Mouse (Mus musculus): ENCODE measurements around the gene Itga1. TPM values are rescaled to one million over a fixed set of nuclear protein-coding genes. Genes with fewer than 3 reads are reported as not detected.
A peak's percentile ranks its signal among the peaks of the same experiment; 100 is the strongest.

The Itga1 gene
- 8.1 TPM in 2 replicates for polyA plus RNA-seq (2015; fragmentation: Nextera tagmentation; extraction: Ambion mirVana)

DNA sequence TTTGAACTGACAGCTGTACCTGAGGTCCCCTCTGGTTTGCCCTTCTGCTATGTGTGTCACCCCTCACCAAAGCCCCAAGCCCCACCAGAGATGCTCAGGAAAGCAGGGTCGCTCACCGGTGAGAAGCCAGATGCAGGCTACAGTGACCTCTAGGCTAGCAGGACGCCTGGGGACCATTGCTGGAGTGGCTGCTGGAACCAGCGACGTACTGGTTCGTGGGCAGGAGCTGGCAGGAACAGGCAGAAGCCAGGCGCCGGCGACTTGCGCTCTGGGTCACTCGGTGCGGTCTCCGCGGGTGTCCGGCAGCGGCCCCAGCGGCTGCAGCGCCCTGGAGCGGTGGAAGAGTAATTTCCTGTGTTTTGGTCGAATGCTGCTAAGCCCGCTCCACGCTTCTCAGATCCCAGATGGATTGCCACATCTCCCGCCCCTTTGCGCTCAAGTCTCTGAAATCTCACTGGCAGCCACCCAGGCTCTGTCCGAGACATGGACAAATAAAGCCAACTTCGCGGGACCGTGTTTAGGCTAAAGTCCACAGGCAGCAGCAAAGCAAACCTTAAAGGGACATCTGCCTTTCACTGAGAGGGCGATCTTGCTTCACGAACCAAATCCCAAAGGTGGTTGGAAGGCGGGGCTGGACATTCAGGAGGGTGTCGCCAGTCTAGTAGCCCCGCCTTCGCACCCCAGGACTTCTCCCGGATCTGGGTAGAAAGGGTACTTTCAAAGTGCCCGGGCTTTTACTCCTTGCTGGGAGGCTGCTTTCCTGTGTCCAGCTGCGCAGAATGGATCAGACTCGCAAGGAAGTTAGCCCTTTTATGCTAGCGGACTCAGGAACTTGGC, at the start of gene Itga1, which contains the start of gene Gm49395:
Itga1 (minus strand) TSS at position 610 of the 837 bp plus-strand sequence.
Gm49395 (minus strand) TSS at position 567 of the 837 bp plus-strand sequence.
- Histone ChIP-seq H3K4me2 (replicated peaks) (peak within 1 kb of the TSS; percentile 93), H3K9me3 (replicated peaks) (no peaks in the 10 kb centered on the region), H3K27me3 (no peaks in the 10 kb centered on the region), H3K27ac (replicated peaks) (peak within 1 kb of the TSS; percentile 40; the same call in 1 of the 2 replicates), H3K36me3 (no peaks in the 10 kb centered on the region), H3K4me1 (peaks cover 5% of the 10 kb centered on the region; the same call in 1 of the 2 replicates), H3K9ac (peak within 1 kb of the TSS; percentile 39), H3K4me3 (replicated peaks) (peak within 1 kb of the TSS; percentile 53)
- WGBS = under 1% methylated on average over 39 of the region's 39 CpGs
- peak; percentile 65; the same call in 1 of the 2 replicates for ATAC-seq (ENCODE audit: insufficient number of reproducible peaks, low FRiP score, low TSS enrichment, low read depth)

DNA sequence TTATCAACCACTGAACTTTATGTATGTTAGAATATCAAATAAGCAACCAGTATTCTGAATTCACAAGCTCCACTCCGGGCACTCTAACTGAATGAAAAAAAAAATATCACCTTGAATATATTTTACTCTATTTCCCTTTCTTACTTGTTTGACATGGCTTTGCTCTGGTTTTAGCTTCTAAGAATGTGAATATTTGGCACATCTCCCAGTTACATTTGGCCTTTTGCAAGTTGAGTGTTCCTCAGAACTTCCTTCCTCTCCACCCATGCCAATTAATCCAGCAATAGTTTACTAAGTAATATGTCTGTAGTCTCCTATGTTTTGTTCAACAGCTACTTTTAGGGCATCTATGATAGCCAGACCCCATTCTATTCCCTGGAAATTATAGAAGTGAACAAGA, 48.8 kb upstream of the Itga1 start:
- Histone ChIP-seq H3K27me3 (no peaks in the 10 kb centered on the region), H3K4me2 (replicated peaks) (no peak overlapping the region), H3K4me3 (replicated peaks) (no peak overlapping the region), H3K27ac (replicated peaks) (no peak overlapping the region), H3K9ac (no peak overlapping the region), H3K4me1 (no peaks in the 10 kb centered on the region), H3K9me3 (replicated peaks) (no peaks in the 10 kb centered on the region), H3K36me3 (no peaks in the 10 kb centered on the region)
- WGBS = 76% methylated on average over 1 of the region's 1 CpGs
- ATAC-seq (ENCODE audit: insufficient number of reproducible peaks, low FRiP score, low TSS enrichment, low read depth) = no peak

DNA sequence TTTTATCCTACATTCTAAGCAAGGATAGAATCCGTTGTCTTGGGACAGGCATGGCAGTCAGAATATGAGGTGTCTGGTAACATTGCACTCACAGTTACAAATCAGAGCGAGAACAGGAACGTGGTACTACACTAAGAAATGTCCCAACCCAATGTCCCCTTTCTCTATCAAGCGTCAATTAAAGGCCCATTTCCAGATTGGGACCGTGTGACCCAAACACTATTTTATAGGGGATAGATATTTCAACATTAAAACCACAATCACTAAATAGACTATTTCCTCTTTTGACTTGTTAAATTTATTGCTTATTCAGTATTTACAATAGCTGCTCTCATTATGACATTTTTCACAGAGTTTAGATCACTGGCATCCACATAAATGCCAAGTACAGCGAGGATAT, 48.1 kb upstream of the Itga1 start:
- Histone ChIP-seq H3K9ac (no peak overlapping the region), H3K36me3 (no peaks in the 10 kb centered on the region), H3K4me1 (no peaks in the 10 kb centered on the region), H3K4me3 (replicated peaks) (no peak overlapping the region), H3K27me3 (no peaks in the 10 kb centered on the region), H3K27ac (replicated peaks) (no peak overlapping the region), H3K9me3 (replicated peaks) (no peaks in the 10 kb centered on the region), H3K4me2 (replicated peaks) (no peak overlapping the region)
- WGBS = 85% methylated on average over 6 of the region's 6 CpGs
- ATAC-seq (ENCODE audit: insufficient number of reproducible peaks, low FRiP score, low TSS enrichment, low read depth) = no peak

GRCm38 (mm10) chr13:115143575-115143974, 41.8 kb upstream of the Itga1 start:
- Histone ChIP-seq H3K27me3 (no peaks in the 10 kb centered on the region), H3K9ac (no peak overlapping the region), H3K4me2 (replicated peaks) (no peak overlapping the region), H3K27ac (replicated peaks) (no peak overlapping the region), H3K36me3 (no peaks in the 10 kb centered on the region), H3K9me3 (replicated peaks) (no peaks in the 10 kb centered on the region), H3K4me1 (no peaks in the 10 kb centered on the region), H3K4me3 (replicated peaks) (no peak overlapping the region)
- WGBS = 78% methylated on average over 2 of the region's 2 CpGs
- ATAC-seq (ENCODE audit: insufficient number of reproducible peaks, low FRiP score, low TSS enrichment, low read depth) = no peak

DNA sequence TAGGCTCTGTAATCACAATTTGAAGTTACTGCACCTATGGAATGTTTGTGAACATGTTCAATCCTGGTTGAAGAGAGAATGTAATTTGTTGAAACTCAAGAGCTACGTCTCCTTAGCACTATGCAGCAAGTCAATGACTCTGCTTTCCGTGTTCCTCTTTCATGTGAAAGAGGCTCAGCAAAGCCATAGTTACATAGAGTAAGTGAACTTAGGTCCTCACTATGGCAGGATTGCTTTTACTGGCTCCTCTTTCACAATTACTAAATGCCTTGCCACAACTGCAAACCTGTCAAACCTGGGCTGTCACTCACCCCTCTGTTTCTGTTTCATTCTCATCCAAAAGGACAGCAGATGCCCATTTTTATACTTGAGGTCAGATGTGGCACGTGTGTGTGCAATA, 40.3 kb upstream of the Itga1 start:
- Histone ChIP-seq H3K4me3 (replicated peaks) (no peak overlapping the region), H3K36me3 (no peaks in the 10 kb centered on the region), H3K9me3 (replicated peaks) (no peaks in the 10 kb centered on the region), H3K9ac (no peak overlapping the region), H3K4me1 (no peaks in the 10 kb centered on the region), H3K4me2 (replicated peaks) (no peak overlapping the region), H3K27me3 (no peaks in the 10 kb centered on the region), H3K27ac (replicated peaks) (no peak overlapping the region)
- 73% methylated on average over 3 of the region's 3 CpGs for WGBS
- no peak for ATAC-seq (ENCODE audit: insufficient number of reproducible peaks, low FRiP score, low TSS enrichment, low read depth)

GRCm38 (mm10) chr13:115138513-115138912, 36.7 kb upstream of the Itga1 start:
- no peak overlapping the region for H3K9ac ChIP-seq
- H3K36me3 ChIP-seq = no peaks in the 10 kb centered on the region
- no peak overlapping the region for H3K4me2 ChIP-seq (replicated peaks)
- no peaks in the 10 kb centered on the region for H3K4me1 ChIP-seq
- no peaks in the 10 kb centered on the region for H3K27me3 ChIP-seq
- ATAC-seq (ENCODE audit: insufficient number of reproducible peaks, low FRiP score, low TSS enrichment, low read depth) = no peak
- no peak overlapping the region for H3K27ac ChIP-seq (replicated peaks)
- no peak overlapping the region for H3K4me3 ChIP-seq (replicated peaks)
- 80% methylated on average over 7 of the region's 7 CpGs for WGBS
- H3K9me3 ChIP-seq (replicated peaks) = no peaks in the 10 kb centered on the region

DNA sequence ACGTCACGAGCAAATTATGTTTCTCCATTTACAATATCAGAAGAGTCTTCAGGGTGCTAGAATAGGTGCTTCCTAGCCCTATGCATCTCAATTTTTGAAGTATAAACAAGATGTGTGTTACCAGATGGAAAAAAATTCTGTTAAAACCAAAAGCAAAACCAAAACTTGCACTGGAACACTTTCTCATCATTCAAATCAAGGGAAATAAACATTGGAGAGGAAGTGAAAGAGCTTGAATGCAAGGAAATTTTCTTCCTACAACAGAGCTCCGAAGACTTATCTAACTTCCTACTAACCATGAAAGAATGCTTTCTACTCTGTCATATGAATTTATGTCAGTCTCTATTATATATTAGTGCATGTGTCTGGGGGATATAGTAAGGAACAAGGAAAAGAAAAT, 35.0 kb upstream of the Itga1 start:
- no peak overlapping the region for H3K9ac ChIP-seq
- H3K36me3 ChIP-seq = no peaks in the 10 kb centered on the region
- H3K27ac ChIP-seq (replicated peaks) = no peak overlapping the region
- no peaks in the 10 kb centered on the region for H3K4me1 ChIP-seq
- 82% methylated on average over 3 of the region's 3 CpGs for WGBS
- no peak overlapping the region for H3K4me2 ChIP-seq (replicated peaks)
- no peaks in the 10 kb centered on the region for H3K27me3 ChIP-seq
- H3K9me3 ChIP-seq (replicated peaks) = no peaks in the 10 kb centered on the region
- H3K4me3 ChIP-seq (replicated peaks) = no peak overlapping the region
- no peak for ATAC-seq (ENCODE audit: insufficient number of reproducible peaks, low FRiP score, low TSS enrichment, low read depth)

DNA sequence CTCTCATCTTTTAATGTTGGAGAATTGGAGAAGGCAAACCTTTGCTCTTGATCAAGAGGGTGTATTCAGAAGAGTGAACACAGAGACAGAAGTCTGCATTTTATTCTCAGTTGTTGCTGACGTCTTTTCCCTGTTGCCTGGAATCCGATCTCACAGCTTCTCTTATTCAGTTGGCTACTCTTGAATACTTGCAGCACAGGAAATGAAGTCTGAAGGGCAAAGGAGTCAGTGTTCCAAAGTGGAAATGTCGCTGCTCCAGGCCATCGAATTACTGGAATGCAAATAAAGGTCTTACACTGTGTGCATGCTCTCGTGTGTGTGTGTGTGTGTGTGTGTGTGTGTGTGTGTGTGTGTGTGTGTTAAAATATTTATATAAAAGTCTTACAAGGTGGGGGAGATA, 30.7 kb upstream of the Itga1 start:
- Histone ChIP-seq H3K27ac (replicated peaks) (no peak overlapping the region), H3K4me2 (replicated peaks) (no peak overlapping the region), H3K9ac (no peak overlapping the region), H3K4me1 (no peaks in the 10 kb centered on the region), H3K36me3 (no peaks in the 10 kb centered on the region), H3K27me3 (no peaks in the 10 kb centered on the region), H3K4me3 (replicated peaks) (no peak overlapping the region), H3K9me3 (replicated peaks) (no peaks in the 10 kb centered on the region)
- WGBS = 10% methylated on average over 5 of the region's 5 CpGs
- ATAC-seq (ENCODE audit: insufficient number of reproducible peaks, low FRiP score, low TSS enrichment, low read depth) = no peak

- 79% methylated on average over 3 of the region's 3 CpGs for WGBS
- ATAC-seq (ENCODE audit: insufficient number of reproducible peaks, low FRiP score, low TSS enrichment, low read depth) = no peak
Measured at GRCm38 (mm10) chr13:115131381-115131780, 29.6 kb upstream of the Itga1 start.

GRCm38 (mm10) chr13:115130035-115130434, 28.3 kb upstream of the Itga1 start:
- no peaks in the 10 kb centered on the region for H3K36me3 ChIP-seq
- no peak overlapping the region for H3K27ac ChIP-seq (replicated peaks)
- no peak overlapping the region for H3K9ac ChIP-seq
- H3K4me1 ChIP-seq = no peaks in the 10 kb centered on the region
- no peaks in the 10 kb centered on the region for H3K27me3 ChIP-seq
- H3K9me3 ChIP-seq (replicated peaks) = no peaks in the 10 kb centered on the region
- WGBS = 76% methylated on average over 2 of the region's 2 CpGs
- ATAC-seq (ENCODE audit: insufficient number of reproducible peaks, low FRiP score, low TSS enrichment, low read depth) = no peak
- H3K4me3 ChIP-seq (replicated peaks) = no peak overlapping the region
- no peak overlapping the region for H3K4me2 ChIP-seq (replicated peaks)

More at GRCm38 (mm10) chr13:115131381-115131780, 29.6 kb upstream of the Itga1 start:
- Histone ChIP-seq H3K27me3 (no peaks in the 10 kb centered on the region), H3K36me3 (no peaks in the 10 kb centered on the region), H3K9me3 (replicated peaks) (no peaks in the 10 kb centered on the region), H3K27ac (replicated peaks) (no peak overlapping the region), H3K4me3 (replicated peaks) (no peak overlapping the region), H3K4me1 (no peaks in the 10 kb centered on the region), H3K9ac (no peak overlapping the region), H3K4me2 (replicated peaks) (no peak overlapping the region)

GRCm38 (mm10) chr13:115127826-115128225, 26.1 kb upstream of the Itga1 start:
- no peaks in the 10 kb centered on the region for H3K36me3 ChIP-seq
- no peaks in the 10 kb centered on the region for H3K9me3 ChIP-seq (replicated peaks)
- H3K4me2 ChIP-seq (replicated peaks) = no peak overlapping the region
- ATAC-seq (ENCODE audit: insufficient number of reproducible peaks, low FRiP score, low TSS enrichment, low read depth) = no peak
- H3K27me3 ChIP-seq = no peaks in the 10 kb centered on the region
- H3K4me3 ChIP-seq (replicated peaks) = no peak overlapping the region
- no peak overlapping the region for H3K27ac ChIP-seq (replicated peaks)
- H3K9ac ChIP-seq = no peak overlapping the region
- 78% methylated on average over 1 of the region's 1 CpGs for WGBS
- no peaks in the 10 kb centered on the region for H3K4me1 ChIP-seq

DNA sequence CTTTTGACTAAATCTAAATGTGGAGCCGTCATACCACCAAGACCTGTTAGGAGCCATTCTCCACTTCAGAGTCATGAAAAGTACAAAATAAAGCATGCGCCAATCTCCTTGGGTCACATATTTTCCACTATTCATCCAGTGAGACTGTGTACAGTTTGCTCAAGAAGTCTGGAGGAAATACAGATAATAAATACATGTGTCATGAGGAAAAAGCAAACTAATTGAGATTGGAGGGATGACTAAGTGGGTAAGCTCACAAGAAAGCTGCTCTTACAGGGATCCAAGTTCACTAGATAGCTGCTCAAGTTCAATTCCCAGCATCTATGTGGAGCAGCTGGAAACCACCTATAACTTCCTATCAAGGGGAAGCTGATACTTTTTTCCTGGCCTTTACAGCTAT, 24.8 kb upstream of the Itga1 start:
- WGBS = 95% methylated on average over 2 of the region's 2 CpGs
- H3K4me2 ChIP-seq (replicated peaks) = no peak overlapping the region
- ATAC-seq (ENCODE audit: insufficient number of reproducible peaks, low FRiP score, low TSS enrichment, low read depth) = no peak

More for the DNA sequence above, 24.8 kb upstream of the Itga1 start:
- no peak overlapping the region for H3K9ac ChIP-seq
- no peaks in the 10 kb centered on the region for H3K36me3 ChIP-seq
- H3K4me1 ChIP-seq = no peaks in the 10 kb centered on the region
- no peaks in the 10 kb centered on the region for H3K9me3 ChIP-seq (replicated peaks)
- H3K27me3 ChIP-seq = no peaks in the 10 kb centered on the region
- no peak overlapping the region for H3K27ac ChIP-seq (replicated peaks)
- H3K4me3 ChIP-seq (replicated peaks) = no peak overlapping the region
